Mouse (Mus musculus): ENCODE measurements around the gene Gm17416. TPM values are rescaled to one million over a fixed set of nuclear protein-coding genes. Genes with fewer than 3 reads are reported as not detected.

The Gm17416 gene
- polyA plus RNA-seq (2012; rRNA removed): not detected in 2 replicates

DNA sequence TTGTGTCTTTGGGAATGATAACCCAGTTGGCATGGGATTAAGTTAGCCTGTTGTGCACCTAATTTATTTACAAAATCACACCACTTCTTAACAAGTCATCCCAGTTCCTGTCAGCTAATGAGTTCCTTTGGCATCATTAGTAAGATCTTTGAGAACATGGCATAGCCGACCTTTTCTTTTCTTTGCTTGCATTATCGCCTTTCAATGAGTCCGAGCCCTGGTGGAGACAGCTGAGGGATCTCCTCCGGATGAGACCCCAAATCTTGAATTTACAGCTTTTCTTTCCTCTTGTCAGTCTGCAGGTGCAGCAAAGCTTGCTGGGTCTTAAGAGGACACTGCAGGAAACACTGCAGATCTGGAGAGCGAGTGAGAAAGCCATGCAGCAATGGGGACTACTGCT, at the start of gene Gm17416:
Gm17416 (plus strand) TSS at position 301 of the 400 bp plus-strand sequence.

GRCm38 (mm10) chr2:152539944-152540710, 29.0 kb upstream of the Gm17416 start, which contains the start of gene Defb29:
TSS of gene Defb29 (minus strand) at chr2:152540098.

GRCm38 (mm10) chr2:152572114-152572794, 3.1 kb downstream of the Gm17416 start, which contains the start of gene Defb21:
TSS of gene Defb21 (plus strand) at chr2:152572744.

GRCm38 (mm10) chr2:152580107-152580506, 11.0 kb downstream of the Gm17416 start, which contains the start of gene Defb19:
TSS of gene Defb19 (minus strand) at chr2:152580312.

GRCm38 (mm10) chr2:152599299-152599698, 30.2 kb downstream of the Gm17416 start, which contains the start of gene Defb45:
TSS of gene Defb45 (minus strand) at chr2:152599399.

DNA sequence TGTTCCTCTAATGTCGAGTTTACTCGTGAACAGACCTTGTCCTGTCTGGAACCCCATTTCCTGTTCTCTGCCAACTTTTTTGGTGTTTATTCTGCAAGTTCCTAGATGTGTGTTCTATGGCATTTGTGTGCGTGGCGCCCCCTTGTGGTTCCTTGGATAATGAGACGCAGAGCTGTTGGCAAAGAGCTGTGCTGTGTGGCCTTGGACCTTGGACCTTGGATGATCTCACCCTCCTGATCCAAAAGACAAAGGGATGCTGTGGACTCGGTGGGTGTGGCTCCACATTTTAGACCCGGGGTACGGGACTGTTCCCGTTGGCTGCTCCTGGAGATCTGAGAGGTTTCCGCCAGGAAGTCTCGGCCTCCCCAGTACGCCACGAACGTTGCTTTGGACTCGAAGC, 34.9 kb downstream of the Gm17416 start, which contains the start of gene Defb36:
Defb36 (plus strand) TSS at position 271 of the 400 bp plus-strand sequence.

Other genes starting within 250 kb of the Gm17416 start
- gene Rbck1, start 236.7 kb upstream of the Gm17416 start, polyA plus RNA-seq (2012; rRNA removed): 255 and 263 TPM in 2 replicates
- gene Trib3, start 225.3 kb upstream of the Gm17416 start, polyA plus RNA-seq (2012; rRNA removed): 0.37 and 0.63 TPM in 2 replicates
- 21.5 and 24.8 TPM in 2 replicates for gene Nrsn2, start 192.7 kb upstream of the Gm17416 start, polyA plus RNA-seq (2012; rRNA removed)
- 84.0 and 84.5 TPM in 2 replicates for gene Sox12, start 171.3 kb upstream of the Gm17416 start, polyA plus RNA-seq (2012; rRNA removed)
- 20.1 and 21.6 TPM in 2 replicates for gene Zcchc3, start 154.3 kb upstream of the Gm17416 start, polyA plus RNA-seq (2012; rRNA removed)
- gene 6820408C15Rik, start 153.8 kb upstream of the Gm17416 start, polyA plus RNA-seq (2012; rRNA removed): 2.2 and 2.6 TPM in 2 replicates
- gene Defb23, start 104.7 kb upstream of the Gm17416 start, polyA plus RNA-seq (2012; rRNA removed): not detected in 2 replicates
- 0.09 TPM in 1 of 2 replicates, not detected in the other for gene Defb20, start 92.3 kb upstream of the Gm17416 start, polyA plus RNA-seq (2012; rRNA removed)
- not detected in 2 replicates for gene Defb22, start 79.2 kb upstream of the Gm17416 start, polyA plus RNA-seq (2012; rRNA removed)
- not detected in 2 replicates for gene Defb26, start 57.6 kb upstream of the Gm17416 start, polyA plus RNA-seq (2012; rRNA removed)
- gene Defb28, start 51.1 kb upstream of the Gm17416 start, polyA plus RNA-seq (2012; rRNA removed): not detected in 2 replicates
- not detected in 2 replicates for gene Defb29, start 29.2 kb upstream of the Gm17416 start, polyA plus RNA-seq (2012; rRNA removed)
- gene Defb21, start 3.4 kb downstream of the Gm17416 start, polyA plus RNA-seq (2012; rRNA removed): not detected in 2 replicates
- gene Defb19, start 11.0 kb downstream of the Gm17416 start, polyA plus RNA-seq (2012; rRNA removed): not detected in 2 replicates
- not detected in 2 replicates for gene Defb45, start 30.1 kb downstream of the Gm17416 start, polyA plus RNA-seq (2012; rRNA removed)
- not detected in 2 replicates for gene Defb36, start 35.0 kb downstream of the Gm17416 start, polyA plus RNA-seq (2012; rRNA removed)
- gene Defb25, start 53.7 kb downstream of the Gm17416 start, polyA plus RNA-seq (2012; rRNA removed): not detected in 2 replicates
- 0.41 and 0.84 TPM in 2 replicates for gene Rem1, start 57.6 kb downstream of the Gm17416 start, polyA plus RNA-seq (2012; rRNA removed)
- 172 and 175 TPM in 2 replicates for gene H13, start 100.1 kb downstream of the Gm17416 start, polyA plus RNA-seq (2012; rRNA removed)
- gene Mcts2, start 117.7 kb downstream of the Gm17416 start, polyA plus RNA-seq (2012; rRNA removed): 25.2 and 27.7 TPM in 2 replicates
- gene Id1, start 166.9 kb downstream of the Gm17416 start, polyA plus RNA-seq (2012; rRNA removed): 133 and 168 TPM in 2 replicates
- gene Cox4i2, start 184.8 kb downstream of the Gm17416 start, polyA plus RNA-seq (2012; rRNA removed): 3.8 and 5.3 TPM in 2 replicates